34 mouse cellular contexts compared by ENCODE assay signal in the genomic region with DNA sequence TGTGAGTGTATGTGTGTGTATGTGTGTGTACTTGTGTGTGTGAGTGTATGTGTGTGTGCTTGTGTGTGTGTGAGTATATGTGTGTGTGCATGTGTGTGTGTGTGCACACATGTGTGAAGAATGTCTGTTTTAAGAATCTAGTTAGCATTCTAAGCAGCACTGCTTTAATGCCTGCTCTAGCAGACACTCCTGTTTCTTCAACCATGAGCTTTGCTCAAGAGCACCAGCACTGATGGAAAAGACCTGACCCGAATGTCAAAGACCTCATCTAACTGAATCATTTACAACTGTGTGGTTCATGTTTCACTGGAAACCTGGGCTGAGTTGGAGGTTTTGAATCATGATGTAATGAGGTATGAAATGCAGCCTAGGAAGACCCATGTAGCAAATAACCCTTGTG.
DNase-seq lines count a peak whose midpoint lies in the region; ATAC-seq and TF ChIP-seq lines count a peak whose summit lies in the region.
"Had no signal": no experiment of that assay in that cellular context is flagged by ENCODE, and none has a peak within 500 bp of the region (broad histone marks: within the 10 kb centered on the region; RNA-seq: fewer than 3 reads in every experiment).

No protein-coding gene starts in this region.

- TF ChIP-seq CTCF in hindbrain, postnatal 0 days (IDR thresholded peaks at IDR 0.05; ENCODE audit: low read depth), result no peak

- no peaks in the 10 kb centered on the region for H3K9me3 ChIP-seq in hindbrain, postnatal 0 days (ENCODE audit: low read length)
- no peaks in the 10 kb centered on the region for H3K9me3 ChIP-seq in hindbrain, embryonic 12.5 days (replicated peaks)
- no peaks in the 10 kb centered on the region for H3K9me3 ChIP-seq in midbrain, embryonic 12.5 days
- no peaks in the 10 kb centered on the region for H3K9me3 ChIP-seq in midbrain, embryonic 10.5 days (replicated peaks)
- no peaks in the 10 kb centered on the region for H3K9me3 ChIP-seq in midbrain, embryonic 16.5 days (replicated peaks; ENCODE audit: control insufficient read depth, low read length, poor library complexity, severe bottlenecking)
- H3K9me3 ChIP-seq: heart, embryonic 12.5 days; limb, embryonic 13.5 days; liver, embryonic 12.5 days; megakaryocyte, embryonic 14.5 days; neural tube, embryonic 15.5 days had no signal

- no peak overlapping the region for H3K4me3 ChIP-seq in hindbrain, postnatal 0 days (ENCODE audit: low read length)
- H3K4me3 ChIP-seq in hindbrain, embryonic 12.5 days, result no peak overlapping the region
- H3K4me3 ChIP-seq in midbrain, embryonic 12.5 days, result no peak overlapping the region
- no peak overlapping the region for H3K4me3 ChIP-seq in midbrain, embryonic 10.5 days
- H3K4me3 ChIP-seq in midbrain, embryonic 16.5 days (ENCODE audit: low read depth, low read length), result no peak overlapping the region
- H3K4me3 ChIP-seq: gastrocnemius, adult 2 months; heart, embryonic 12.5 days; left cerebral cortex, adult 2 months; limb, embryonic 13.5 days; liver, embryonic 12.5 days; megakaryocyte, embryonic 14.5 days; neural tube, embryonic 15.5 days had no signal

- H3K4me1 ChIP-seq in hindbrain, postnatal 0 days (ENCODE audit: insufficient read depth, low read length), result no peaks in the 10 kb centered on the region
- H3K4me1 ChIP-seq in hindbrain, embryonic 12.5 days, result no peaks in the 10 kb centered on the region
- peaks cover 4% of the 10 kb centered on the region; the same call in 1 of the 2 replicates for H3K4me1 ChIP-seq in midbrain, embryonic 12.5 days
- H3K4me1 ChIP-seq in midbrain, embryonic 10.5 days, result no peaks in the 10 kb centered on the region; the same call in 1 of the 2 replicates
- no peaks in the 10 kb centered on the region for H3K4me1 ChIP-seq in midbrain, embryonic 16.5 days (ENCODE audit: control insufficient read depth, insufficient read depth, low read length)
- H3K4me1 ChIP-seq: heart, embryonic 12.5 days; limb, embryonic 13.5 days; liver, embryonic 12.5 days; megakaryocyte, embryonic 14.5 days had no signal

- no peak overlapping the region for H3K9ac ChIP-seq in hindbrain, postnatal 0 days (replicated peaks; ENCODE audit: low read length)
- no peak overlapping the region for H3K9ac ChIP-seq in hindbrain, embryonic 12.5 days
- no peak overlapping the region for H3K9ac ChIP-seq in midbrain, embryonic 12.5 days (replicated peaks)
- H3K9ac ChIP-seq in midbrain, embryonic 16.5 days (ENCODE audit: low read depth, low read length), result no peak overlapping the region
- H3K9ac ChIP-seq: heart, embryonic 12.5 days; hindbrain, embryonic 14.5 days; limb, embryonic 13.5 days; liver, embryonic 12.5 days; liver, postnatal 0 days; neural tube, embryonic 15.5 days had no signal

- no peaks in the 10 kb centered on the region for H3K36me3 ChIP-seq in hindbrain, postnatal 0 days (ENCODE audit: insufficient read depth, low read length)
- no peaks in the 10 kb centered on the region for H3K36me3 ChIP-seq in hindbrain, embryonic 12.5 days
- H3K36me3 ChIP-seq in midbrain, embryonic 12.5 days, result no peaks in the 10 kb centered on the region
- no peaks in the 10 kb centered on the region for H3K36me3 ChIP-seq in midbrain, embryonic 10.5 days
- no peaks in the 10 kb centered on the region for H3K36me3 ChIP-seq in midbrain, embryonic 16.5 days (ENCODE audit: control insufficient read depth, insufficient read depth, low read length)
- H3K36me3 ChIP-seq: heart, embryonic 12.5 days; limb, embryonic 13.5 days; liver, embryonic 12.5 days; neural tube, embryonic 15.5 days had no signal

- no peaks in the 10 kb centered on the region for H3K27me3 ChIP-seq in hindbrain, postnatal 0 days (ENCODE audit: insufficient read depth, low read length)
- no peaks in the 10 kb centered on the region for H3K27me3 ChIP-seq in hindbrain, embryonic 12.5 days
- no peaks in the 10 kb centered on the region for H3K27me3 ChIP-seq in midbrain, embryonic 12.5 days
- H3K27me3 ChIP-seq in midbrain, embryonic 10.5 days (ENCODE audit: low read depth, poor library complexity, severe bottlenecking), result no peaks in the 10 kb centered on the region
- H3K27me3 ChIP-seq in midbrain, embryonic 16.5 days (ENCODE audit: control insufficient read depth, insufficient read depth, low read depth, low read length), result no peaks in the 10 kb centered on the region
- H3K27me3 ChIP-seq: heart, embryonic 12.5 days; limb, embryonic 13.5 days; liver, embryonic 12.5 days; megakaryocyte, embryonic 14.5 days; neural tube, embryonic 15.5 days had no signal

- no peak for DNase-seq in hindbrain, postnatal 0 days (ENCODE audit: low spot score)
- DNase-seq in midbrain, embryonic 10.5 days (ENCODE audit: low spot score), result no peak
- DNase-seq in retina, postnatal 1 day, result peak; percentile 32
- DNase-seq in heart, adult 8-10 months (ENCODE audit: low spot score), result no peak
- DNase-seq: adrenal gland, adult 2 months; adrenal gland, postnatal 36 days; B cell, adult 2 months; cerebellum, adult 8-10 months; cerebellum, postnatal 36 days; gastrocnemius, adult 2 months; gastrocnemius, postnatal 36 days; heart, adult 18-20 months; heart, postnatal 4 days; kidney, adult 18-20 months; kidney, postnatal 25 days; liver, postnatal 0 days; lung, postnatal 36 days; right cerebral cortex, adult 18-20 months; right cerebral cortex, postnatal 4 days; thymus, adult 18-20 months; thymus, postnatal 25 days had no signal

- 0 out of 2 replicates have a peak, but pooled peaks have one; percentile 43 for ATAC-seq in hindbrain, postnatal 0 days
- no peak for ATAC-seq in hindbrain, embryonic 12.5 days (ENCODE audit: low FRiP score)
- ATAC-seq in midbrain, embryonic 12.5 days (ENCODE audit: low FRiP score, low read depth), result 0 out of 2 replicates have a peak, but pooled peaks have one; percentile 44
- peak; percentile 45; the same call in 1 of the 2 replicates for ATAC-seq in midbrain, embryonic 16.5 days
- ATAC-seq: activated CD4-positive, CD25-positive, alpha-beta regulatory T cell, adult 4 months; inflammation-experienced regulatory T-cells, adult 6 months; liver, embryonic 12.5 days; liver, postnatal 0 days had no signal

- WGBS in hindbrain, postnatal 0 days, result 75% methylated on average over 1 of the region's 1 CpGs
- WGBS in hindbrain, embryonic 12.5 days, result 65% methylated on average over 1 of the region's 1 CpGs
- 75% methylated on average over 1 of the region's 1 CpGs for WGBS in midbrain, embryonic 12.5 days
- 94% methylated on average over 1 of the region's 1 CpGs for WGBS in midbrain, embryonic 10.5 days
- 73% methylated on average over 1 of the region's 1 CpGs for WGBS in midbrain, embryonic 16.5 days

- no peak overlapping the region for H3K4me2 ChIP-seq in hindbrain, postnatal 0 days (ENCODE audit: low read depth, low read length)
- H3K4me2 ChIP-seq in hindbrain, embryonic 12.5 days (replicated peaks), result no peak overlapping the region
- no peak overlapping the region for H3K4me2 ChIP-seq in midbrain, embryonic 12.5 days (replicated peaks)
- no peak overlapping the region for H3K4me2 ChIP-seq in midbrain, embryonic 16.5 days (ENCODE audit: low read length)
- H3K4me2 ChIP-seq: heart, embryonic 12.5 days; hindbrain, embryonic 14.5 days; limb, embryonic 13.5 days; liver, embryonic 12.5 days; neural tube, embryonic 15.5 days had no signal

- H3K27ac ChIP-seq in hindbrain, postnatal 0 days, result no peak overlapping the region
- H3K27ac ChIP-seq in hindbrain, embryonic 12.5 days, result no peak overlapping the region
- H3K27ac ChIP-seq in midbrain, embryonic 12.5 days (replicated peaks), result no peak overlapping the region
- no peak overlapping the region for H3K27ac ChIP-seq in midbrain, embryonic 10.5 days (replicated peaks)
- H3K27ac ChIP-seq in midbrain, embryonic 16.5 days (ENCODE audit: low read length), result no peak overlapping the region
- H3K27ac ChIP-seq: gastrocnemius, adult 2 months; hindbrain, embryonic 14.5 days; left cerebral cortex, adult 2 months; limb, embryonic 13.5 days; liver, embryonic 12.5 days; neural tube, embryonic 15.5 days; stomach, postnatal 0 days had no signal
